Mouse (Mus musculus): ENCODE results near the gene Rasl2-9. TPM values are rescaled to one million over a fixed set of nuclear protein-coding genes. Genes with fewer than 3 reads are reported as not detected.
"Not testable (repeated sequence)": the region's sequence is repeated elsewhere in the genome, so short reads cannot be mapped to it uniquely, and the experiment has no call there.

The Rasl2-9 gene
- total RNA-seq, 4 experiments from 2014 or later = 2.1 to 2.9 (median 2.5) TPM

DNA sequence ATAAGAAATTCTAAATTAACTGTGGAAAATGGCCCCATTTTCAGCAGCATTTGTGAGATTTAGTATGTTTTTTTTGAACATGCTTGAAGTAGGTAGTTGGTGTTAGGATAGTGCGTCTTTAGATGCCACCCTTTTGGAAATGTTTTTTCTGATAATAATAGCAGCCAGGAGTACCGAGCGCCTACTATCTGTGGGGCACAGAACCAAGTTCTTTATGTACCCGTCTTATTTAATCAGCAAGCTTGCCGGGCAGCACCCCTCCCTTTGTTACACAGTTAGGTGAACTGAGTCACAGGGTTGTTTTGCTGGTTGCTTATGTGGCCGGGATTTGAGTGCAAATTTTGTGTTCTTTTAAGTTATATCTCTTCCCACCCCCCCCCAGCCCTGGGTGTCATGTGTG is 44.5 kb downstream of the Rasl2-9 start:
- DNase-seq (ENCODE audit: low spot score in 2 of 2) = no peak

DNA sequence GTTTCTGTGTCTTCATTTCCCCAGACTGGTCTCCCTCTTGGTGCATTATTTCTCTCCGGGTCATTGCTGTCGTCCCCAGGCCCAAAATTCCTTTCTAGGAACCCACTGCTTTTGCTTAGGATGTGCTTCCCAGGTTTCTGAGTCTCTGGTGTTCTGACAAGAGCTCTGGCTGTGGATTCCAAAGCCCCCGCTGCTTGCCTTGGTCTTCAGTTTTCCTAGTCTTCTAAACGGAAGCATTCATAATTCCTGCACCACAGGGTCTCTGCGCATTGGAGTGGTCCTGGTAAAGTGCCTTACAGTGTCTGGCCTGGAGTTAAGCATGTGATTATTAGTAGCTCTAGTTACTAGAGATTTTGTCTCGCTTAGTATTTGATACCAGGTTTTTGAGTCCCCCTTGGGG is 44.9 kb downstream of the Rasl2-9 start:
- no peak for DNase-seq (ENCODE audit: low spot score in 2 of 2)

DNA sequence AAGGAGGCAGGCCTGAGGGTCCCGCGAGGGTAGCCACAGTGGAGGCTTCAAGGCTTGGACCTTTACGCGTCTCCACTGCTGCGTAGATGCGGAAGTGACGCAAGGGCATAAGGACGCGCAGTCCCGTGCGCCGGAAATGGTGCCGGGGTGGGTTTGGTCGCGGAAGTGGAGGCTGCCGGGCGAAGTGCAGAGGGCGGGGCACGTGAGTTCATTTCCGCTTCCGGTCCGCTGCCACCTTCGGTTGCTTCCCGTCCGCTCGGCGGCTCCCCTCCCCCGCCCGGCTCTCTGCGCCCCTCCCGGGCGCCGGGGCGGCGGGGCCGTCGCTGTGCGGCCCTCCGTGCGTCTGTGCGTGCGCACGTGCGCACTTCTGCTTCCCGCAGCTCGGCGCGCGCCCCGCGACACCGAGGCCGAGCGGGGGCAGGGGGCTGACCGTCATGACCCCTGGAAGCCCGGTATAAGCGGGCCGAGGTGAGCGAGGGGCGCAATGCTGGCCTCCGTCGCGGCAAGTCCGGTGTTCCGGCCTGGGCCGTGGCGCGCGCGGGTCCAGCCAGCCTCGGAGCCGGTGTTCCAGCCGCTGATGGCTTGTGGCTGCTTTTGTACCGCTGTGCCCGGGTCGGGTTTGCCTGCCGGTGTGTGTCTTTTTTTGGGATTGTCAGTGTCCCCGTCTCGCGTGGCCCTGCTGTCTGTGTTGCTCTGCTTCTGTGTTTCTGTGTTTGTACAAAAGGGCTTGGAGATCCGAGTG is 45.6 kb downstream of the Rasl2-9 start, which contains the start of gene Epn1:
Gene Epn1 (plus strand): TSS at position 226 of the 742 bp plus-strand sequence.
- peak; percentile 92 to 94 for DNase-seq (ENCODE audit: low spot score in 2 of 2)

DNA sequence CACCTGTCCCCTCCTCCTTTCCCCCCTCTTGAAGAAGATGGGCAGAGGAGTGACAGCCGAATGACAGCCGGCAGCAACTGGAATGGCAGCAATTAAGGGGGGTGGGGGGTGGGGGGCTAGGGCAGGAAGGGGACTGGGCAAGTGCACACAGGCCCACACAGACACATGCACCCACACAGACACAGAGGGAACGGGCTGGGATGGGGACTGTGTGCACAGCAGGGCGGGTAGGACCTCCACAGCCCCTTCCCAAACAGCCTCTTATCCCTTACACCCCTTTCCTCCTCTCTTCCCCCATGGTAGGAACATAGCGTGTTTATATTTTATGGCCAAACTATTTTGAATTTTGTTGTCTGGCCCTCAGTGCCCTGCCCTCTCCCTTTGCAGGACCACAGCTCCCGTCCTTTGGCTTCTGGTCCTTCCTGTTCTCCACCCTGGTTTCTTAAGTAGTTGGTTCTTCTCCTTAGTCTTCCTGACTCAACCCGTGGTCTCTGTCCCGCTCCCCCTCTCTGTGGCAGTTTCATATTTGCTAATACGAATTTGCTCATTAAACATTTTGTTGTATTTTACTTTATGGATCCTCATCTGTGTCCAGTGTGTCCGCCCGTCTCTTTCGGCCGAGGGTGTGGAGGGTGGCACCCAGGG is 46.3 kb downstream of the Rasl2-9 start:
- DNase-seq (ENCODE audit: low spot score in 2 of 2) = not testable (repeated sequence)

DNA sequence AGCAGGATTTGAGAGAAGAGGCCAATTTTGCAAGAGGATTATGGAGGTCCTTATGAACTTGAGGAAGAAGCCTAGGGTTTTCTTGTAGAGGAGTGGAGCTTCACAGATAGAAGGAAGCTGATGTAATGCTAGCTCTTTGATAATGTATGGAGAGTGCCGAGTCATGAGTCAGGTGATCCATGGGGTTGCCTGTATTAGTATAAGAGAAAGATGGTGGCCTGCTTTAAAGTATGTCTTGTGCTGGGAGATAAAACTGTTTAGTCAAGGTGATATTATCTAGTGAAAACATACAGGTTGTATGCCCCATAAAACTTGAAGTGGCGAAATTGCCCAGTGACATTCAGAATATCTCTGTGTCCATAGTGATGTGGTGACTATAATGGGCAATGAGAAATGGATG is 48.8 kb downstream of the Rasl2-9 start:
- DNase-seq (ENCODE audit: low spot score in 2 of 2) = no peak

DNA sequence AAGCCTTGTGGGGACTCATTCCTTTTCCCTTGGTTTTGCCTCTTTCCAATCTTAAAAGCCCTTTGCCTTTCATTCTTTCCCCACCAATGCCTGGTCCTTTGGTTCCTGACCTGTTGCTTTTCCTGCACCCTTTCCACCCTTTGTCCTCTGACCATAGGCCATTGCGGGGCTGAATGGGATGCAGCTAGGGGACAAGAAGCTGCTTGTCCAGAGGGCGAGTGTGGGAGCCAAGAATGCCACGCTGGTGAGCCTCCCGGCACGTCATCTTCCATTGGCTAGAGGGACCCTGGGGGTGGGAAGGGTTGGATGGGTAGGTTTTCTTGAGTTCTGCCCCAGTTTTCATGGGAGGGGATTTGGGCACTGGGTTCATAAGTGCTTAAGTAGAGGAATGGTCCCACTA is 50.8 kb downstream of the Rasl2-9 start:
- no peak for DNase-seq (ENCODE audit: low spot score in 2 of 2)

Small RNA genes lying within 50 kb of the gene (microRNA-seq; reads per million reads assigned to microRNA genes)
- not detected for gene Gm26217

Other genes with a start within 250 kb of the Rasl2-9 start
- 10 to 100 TPM; 23.6 to 32.4 (median 28.2) TPM for gene Isoc2a, start 248.8 kb downstream of the Rasl2-9 start, total RNA-seq (2022)
- under 1 TPM in 3 of 4 experiments, not detected in 1; 0.29 to 0.81 (median 0.48) TPM for gene Gm36210, start 219.4 kb downstream of the Rasl2-9 start, total RNA-seq (2022)
- gene Zfp628, start 210.7 kb downstream of the Rasl2-9 start, total RNA-seq (2022) = 10 to 100 TPM in 2 of 4 experiments, 1 to 10 TPM in 2; 8.3 to 10.7 (median 9.7) TPM
- gene Nat14, start 203.9 kb downstream of the Rasl2-9 start, total RNA-seq (2022) = 1 to 10 TPM; 4.2 to 5.2 (median 4.6) TPM
- 1 to 10 TPM; 1.9 to 4.6 (median 2.5) TPM for gene Ssc5d, start 200.2 kb downstream of the Rasl2-9 start, total RNA-seq (2022)
- gene Sbk2, start 161.5 kb downstream of the Rasl2-9 start, total RNA-seq (2022) = 10 to 100 TPM; 55.4 to 88.7 (median 62.8) TPM
- gene Sbk3, start 154.8 kb downstream of the Rasl2-9 start, total RNA-seq (2022) = 1 to 10 TPM in 3 of 4 experiments, under 1 TPM in 1; 0.58 to 1.6 (median 1.1) TPM
- gene Zfp579, start 129.8 kb downstream of the Rasl2-9 start, total RNA-seq (2022) = 1 to 10 TPM; 7.1 to 9.8 (median 8.7) TPM
- 10 to 100 TPM in 2 of 4 experiments, 1 to 10 TPM in 2; 8.3 to 11.7 (median 10.2) TPM for gene Zfp524, start 111.5 kb downstream of the Rasl2-9 start, total RNA-seq (2022)
- gene Fiz1, start 111.3 kb downstream of the Rasl2-9 start, total RNA-seq (2022) = 10 to 100 TPM; 22.4 to 25.7 (median 24.6) TPM
- not detected for gene Gm44973, start 110.5 kb downstream of the Rasl2-9 start, total RNA-seq (2022)
- 10 to 100 TPM; 12.4 to 16.3 (median 13.7) TPM for gene Zfp865, start 105.6 kb downstream of the Rasl2-9 start, total RNA-seq (2022)
- gene Ccdc106, start 105.4 kb downstream of the Rasl2-9 start, total RNA-seq (2022) = not detected
- not detected for gene 4632433K11Rik, start 91.8 kb downstream of the Rasl2-9 start, total RNA-seq (2022)
- 1 to 10 TPM; 2.3 to 3.0 (median 2.7) TPM for gene Zfp784, start 87.5 kb downstream of the Rasl2-9 start, total RNA-seq (2022)
- gene Zfp580, start 74.4 kb downstream of the Rasl2-9 start, total RNA-seq (2022) = 1 to 10 TPM; 1.5 to 3.7 (median 3.1) TPM
- gene U2af2, start 63.8 kb downstream of the Rasl2-9 start, total RNA-seq (2022) = 10 to 100 TPM; 38.2 to 52.9 (median 47.0) TPM
- gene Epn1, start 45.7 kb downstream of the Rasl2-9 start, total RNA-seq (2022) = 100 to 1,000 TPM; 164 to 200 (median 181) TPM
- gene Rfpl4, start 9.0 kb downstream of the Rasl2-9 start, total RNA-seq (2022) = not detected
- gene Vmn1r55, start 23.7 kb upstream of the Rasl2-9 start, total RNA-seq (2022) = not detected
- not detected for gene Vmn1r56, start 70.8 kb upstream of the Rasl2-9 start, total RNA-seq (2022)
- gene Vmn1r57, start 92.5 kb upstream of the Rasl2-9 start, total RNA-seq (2022) = not detected
- gene Gm5065, start 224.6 kb upstream of the Rasl2-9 start, total RNA-seq (2022) = not detected
- gene Nlrp2, start 225.1 kb upstream of the Rasl2-9 start, total RNA-seq (2022) = not detected